Mouse (Mus musculus): ENCODE data around the gene Prmt7. TPM values are rescaled to one million over a fixed set of nuclear protein-coding genes. Genes with fewer than 3 reads are reported as not detected.

The Prmt7 gene
- polyA plus RNA-seq, 2 experiments from 2014 or later = 19.5 to 31.6 TPM

GRCm38 (mm10) chr8:106292484-106293396, 82.0 kb downstream of the Prmt7 start:
- ATAC-seq = no peak

GRCm38 (mm10) chr8:106298261-106298660, 87.5 kb downstream of the Prmt7 start:
- ATAC-seq = no peak

- ATAC-seq = no peak
These were observed 88.1 kb downstream of the Prmt7 start for GRCm38 (mm10) chr8:106298846-106299245.

GRCm38 (mm10) chr8:106299686-106300085, 89.0 kb downstream of the Prmt7 start:
- no peak for ATAC-seq

GRCm38 (mm10) chr8:106300739-106301715, 90.3 kb downstream of the Prmt7 start:
- ATAC-seq = no peak

Other genes starting within 250 kb of the Prmt7 start
- gene Slc12a4, start 244.8 kb upstream of the Prmt7 start, polyA plus RNA-seq (2017; shearing (Covaris generic)) = 1 to 10 TPM; 3.8 to 8.1 TPM
- gene Dpep3, start 231.5 kb upstream of the Prmt7 start, polyA plus RNA-seq (2017; shearing (Covaris generic)) = not detected
- gene Dus2, start 219.6 kb upstream of the Prmt7 start, polyA plus RNA-seq (2017; shearing (Covaris generic)) = 10 to 100 TPM; 25.7 to 28.8 TPM
- gene Dpep2nb, start 205.0 kb upstream of the Prmt7 start, polyA plus RNA-seq (2017; shearing (Covaris generic)) = not detected
- gene Ddx28, start 199.1 kb upstream of the Prmt7 start, polyA plus RNA-seq (2017; shearing (Covaris generic)) = 10 to 100 TPM in 1 of 2 experiments, 1 to 10 TPM in 1; 9.7 to 12.1 TPM
- gene Nfatc3, start 152.1 kb upstream of the Prmt7 start, polyA plus RNA-seq (2017; shearing (Covaris generic)) = 10 to 100 TPM; 30.0 to 31.5 TPM
- under 1 TPM in 1 of 2 experiments, not detected in 1; 0.20 TPM for gene Esrp2, start 74.0 kb upstream of the Prmt7 start, polyA plus RNA-seq (2017; shearing (Covaris generic))
- 1 to 10 TPM; 1.9 to 4.0 TPM for gene Pla2g15, start 60.5 kb upstream of the Prmt7 start, polyA plus RNA-seq (2017; shearing (Covaris generic))
- gene Slc7a6, start 42.1 kb upstream of the Prmt7 start, polyA plus RNA-seq (2017; shearing (Covaris generic)) = 10 to 100 TPM; 26.2 to 33.6 TPM
- gene Slc7a6os, start within 50 bp of the Prmt7 start, polyA plus RNA-seq (2017; shearing (Covaris generic)) = 10 to 100 TPM; 20.6 to 22.5 TPM
- not detected for gene Smpd3, start 127.1 kb downstream of the Prmt7 start, polyA plus RNA-seq (2017; shearing (Covaris generic))
- 1 to 10 TPM; 2.0 to 3.0 TPM for gene Zfp90, start 204.4 kb downstream of the Prmt7 start, polyA plus RNA-seq (2017; shearing (Covaris generic))

Data from activated CD4-positive, CD25-positive, alpha-beta regulatory T cell, adult 4 months (primary cell).